Mouse (Mus musculus): ENCODE measurements at regions not wholly inside any gene's neighbourhood (a gene's known extent, or its start where the extent isn't known, plus 50 kb on each side); places are given as distances from the start of the nearest gene placed in this dataset.

DNA sequence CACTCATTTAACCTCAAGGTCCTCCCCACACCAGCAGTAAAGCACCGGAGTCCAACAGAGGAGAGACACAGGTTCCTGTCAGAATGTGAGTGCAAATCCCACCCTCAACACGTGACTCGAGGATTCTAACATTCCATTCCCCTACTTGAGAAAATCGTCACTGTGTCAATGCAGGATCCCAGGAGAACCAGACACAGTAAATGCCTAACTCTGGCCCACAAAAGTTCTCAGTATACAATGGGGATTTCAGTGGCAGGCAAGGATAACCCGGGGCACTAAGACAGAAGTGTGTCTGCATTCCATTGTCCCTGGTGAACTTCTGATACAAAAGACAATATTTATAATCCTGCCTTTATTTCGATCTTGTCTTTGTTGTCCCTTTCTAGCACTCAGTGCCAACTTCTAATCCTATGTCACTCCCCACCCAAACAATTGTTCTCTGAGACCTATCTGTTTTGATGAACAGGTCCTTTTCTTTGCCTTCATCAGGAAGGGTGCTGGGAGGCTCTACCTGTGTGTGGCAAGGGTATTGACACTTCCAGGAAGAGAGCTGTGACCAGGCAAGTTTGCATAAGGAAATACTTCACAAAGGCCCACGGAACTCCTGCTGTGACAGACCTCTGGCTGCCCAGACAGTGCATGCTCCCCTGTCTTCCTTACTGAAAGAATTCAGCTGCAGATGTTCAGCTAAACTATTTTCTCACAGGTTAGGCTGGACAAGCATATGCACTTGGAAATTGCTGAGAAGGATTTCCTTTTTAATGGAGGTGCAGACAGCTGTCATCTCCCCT lies 267.8 kb downstream of the C1d start:
- no peak for TF ChIP-seq CTCF (IDR thresholded peaks at IDR 0.05; ENCODE audit: extremely low read depth, insufficient read depth, low read length)
- TF ChIP-seq POLR2A (IDR thresholded peaks at IDR 0.05; ENCODE audit: extremely low read depth, insufficient read depth, low read length), result no peak
